Mouse (Mus musculus) ovary, postnatal 10 days (tissue): ENCODE data around the gene Gm28047.
"Not testable (repeated sequence)": the region's sequence is repeated elsewhere in the genome, so short reads cannot be mapped to it uniquely, and the experiment has no call there.

Experiments
- DNase-seq: peaks from one replicate; pipeline ENCODE4 v3.0.0; 2022; ENCODE audit warnings: low spot score

Gm28047 gene

DNA sequence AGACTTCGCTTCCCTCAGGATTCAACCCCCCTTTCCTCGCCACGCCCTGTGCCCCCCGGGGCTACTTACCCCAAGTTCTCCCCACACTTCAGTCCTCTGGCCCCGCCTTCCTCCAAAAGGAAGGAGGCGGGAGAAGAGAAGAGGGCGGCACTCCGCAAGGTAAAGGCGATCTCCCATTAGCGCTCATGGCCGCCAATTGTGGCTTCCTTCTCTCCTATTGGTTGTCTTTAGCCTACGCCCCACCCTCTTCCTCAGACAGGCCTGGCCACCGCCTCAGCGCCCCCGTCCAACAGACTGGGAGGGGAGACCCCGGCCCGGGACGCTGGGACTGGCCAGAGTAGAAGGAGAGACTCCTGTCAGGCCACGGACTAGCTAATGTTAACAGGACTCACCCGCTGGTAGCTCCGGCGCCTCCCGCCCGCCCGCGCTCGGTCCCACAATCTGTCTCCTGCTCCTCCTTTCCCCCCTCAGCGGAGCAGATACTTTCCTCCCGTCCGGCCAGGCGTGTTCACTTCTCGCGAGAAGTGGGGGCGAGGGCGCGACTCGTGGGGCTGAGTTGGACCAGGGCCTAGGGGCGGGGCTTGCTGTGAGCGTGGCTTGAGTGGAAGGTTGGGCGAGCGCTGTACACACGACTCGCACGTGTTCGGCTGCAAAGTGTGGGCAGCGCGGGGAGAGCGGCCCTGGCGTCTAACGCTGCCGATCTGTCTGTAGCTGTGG, at the start of gene Gm28047, which contains the start of gene Atf7:
TSS of gene Gm28047 (minus strand) at position 98 of the 717 bp plus-strand sequence.
TSS of gene Atf7 (minus strand) at position 495 of the 717 bp plus-strand sequence.
- peak; percentile 99 for DNase-seq

DNA sequence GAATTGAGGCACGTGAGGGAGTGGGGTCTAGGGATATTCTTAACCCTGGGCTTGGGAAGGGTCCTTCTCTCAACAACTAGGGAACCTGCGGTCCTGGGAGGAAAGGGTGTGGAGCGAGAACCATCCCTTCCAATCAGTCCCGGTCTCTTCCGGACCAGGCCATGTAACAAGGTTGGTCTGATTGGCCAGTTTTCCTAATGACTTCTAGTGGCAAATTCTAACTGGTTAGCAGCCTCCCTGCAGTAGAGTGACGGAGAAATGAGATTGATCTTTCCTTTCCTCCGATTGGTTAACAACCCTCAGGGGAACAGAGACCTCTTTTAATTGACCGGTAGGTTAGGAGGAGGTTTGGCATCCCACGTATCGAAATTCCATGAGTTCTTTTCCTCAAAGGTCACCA, 48.7 kb upstream of the Gm28047 start:
- DNase-seq, result no peak

DNA sequence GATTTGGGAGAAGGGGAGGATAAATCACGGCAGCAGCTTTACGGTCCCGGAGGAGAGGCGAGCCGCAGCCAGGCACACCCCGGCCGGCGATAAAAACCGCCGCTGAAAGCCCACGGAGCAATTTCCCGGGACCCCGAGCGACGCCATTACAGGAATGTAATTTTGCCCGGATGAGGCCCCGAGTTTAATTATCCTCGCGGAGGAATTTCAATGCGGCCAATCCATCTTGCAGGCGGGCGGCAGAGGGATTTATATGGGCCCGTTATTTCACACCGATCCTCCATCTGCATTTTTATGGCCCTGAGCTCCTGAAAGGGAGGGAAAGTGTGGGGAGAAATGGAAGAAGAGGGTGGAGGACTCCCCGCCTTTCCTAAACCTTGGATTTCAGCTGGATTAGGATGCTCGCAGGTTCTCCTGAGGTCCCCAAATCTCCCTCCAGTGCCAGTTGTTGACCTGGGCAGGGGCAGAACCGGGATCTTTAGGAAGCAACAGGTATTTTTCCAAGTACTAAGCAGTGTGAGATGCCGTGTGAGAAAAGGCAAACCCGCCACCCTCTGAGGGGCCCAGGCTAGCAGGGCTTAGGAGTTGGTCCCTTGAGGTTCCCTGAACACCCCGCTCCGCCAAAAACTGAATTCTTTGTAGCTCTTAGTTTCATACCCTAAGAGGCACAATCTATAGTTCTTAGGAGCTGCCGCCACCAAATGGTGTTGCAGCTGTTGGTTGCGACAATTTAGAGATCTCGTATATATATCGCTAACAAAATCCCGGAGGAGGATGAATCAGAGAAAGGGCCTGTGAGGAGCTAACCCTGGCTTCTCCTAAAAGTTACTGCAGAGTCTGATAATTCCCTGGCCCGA, 47.6 kb upstream of the Gm28047 start, which contains the start of gene Atp5g2:
TSS of gene Atp5g2 (minus strand) at position 138 of the 857 bp plus-strand sequence.
- no peak for DNase-seq

DNA sequence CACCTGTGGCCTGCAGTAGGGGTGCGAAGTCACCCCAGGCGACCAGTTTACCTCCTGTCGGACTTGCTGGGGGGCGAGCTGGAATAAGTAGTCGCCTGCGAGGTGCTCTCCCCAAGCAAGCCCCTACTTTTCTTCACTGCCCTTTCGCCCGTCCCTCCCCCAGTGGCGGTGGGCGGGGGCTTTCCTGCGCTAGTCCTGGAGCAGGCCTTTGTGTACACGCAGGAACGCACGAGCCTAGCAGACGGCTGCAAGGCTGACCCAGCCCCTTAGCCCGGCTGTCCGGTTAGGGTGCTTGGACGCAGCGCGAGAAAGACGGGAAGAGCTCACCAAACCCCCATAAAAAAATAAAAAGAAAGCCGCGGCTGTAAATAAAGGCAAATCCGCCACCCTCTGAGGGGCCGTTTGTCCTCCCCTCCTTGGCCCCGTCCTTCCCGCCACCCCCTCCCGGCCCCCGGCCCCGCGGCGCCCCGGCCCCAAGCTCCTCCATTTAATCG, 46.9 kb upstream of the Gm28047 start:
- peak; percentile 77 for DNase-seq

DNA sequence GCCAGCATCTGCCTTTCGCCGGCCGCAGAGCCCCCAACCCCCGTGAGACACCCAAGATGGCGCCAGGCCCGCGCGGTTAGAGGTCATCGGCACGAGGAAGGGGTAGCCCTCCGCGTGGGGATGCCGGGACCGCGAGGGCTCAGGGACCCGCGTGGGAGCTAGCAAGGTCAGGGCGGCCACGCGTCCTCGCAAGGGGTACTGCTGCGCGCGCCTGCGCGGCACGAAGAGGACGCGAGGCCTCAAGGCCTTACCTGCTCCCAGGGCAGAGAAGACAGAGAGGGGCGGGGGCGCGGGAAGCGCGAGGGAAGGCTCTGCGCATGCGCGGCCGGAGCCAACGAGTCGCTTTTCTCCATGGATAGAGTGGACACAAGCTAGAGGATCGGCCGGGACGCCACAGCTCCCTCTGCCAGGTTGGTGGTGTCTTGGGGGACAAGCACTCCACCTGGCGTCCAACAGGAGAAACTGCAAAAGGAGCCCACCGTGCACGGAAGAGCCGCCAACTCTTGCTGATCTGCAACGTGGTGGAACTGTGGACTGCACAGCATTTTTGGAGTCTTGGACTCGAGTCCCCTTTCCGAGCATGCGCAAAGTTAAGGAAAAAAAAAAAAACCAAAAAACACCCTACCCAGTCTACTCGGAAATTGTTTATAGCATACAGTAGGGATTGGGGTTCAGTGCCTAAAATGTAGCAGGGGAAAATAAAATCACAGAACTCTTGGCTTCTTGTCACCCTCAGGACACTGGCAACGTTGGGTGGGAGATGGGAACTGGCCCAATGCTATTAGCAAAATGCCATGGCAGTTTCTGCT, 46.1 kb upstream of the Gm28047 start:
- DNase-seq, result peak; percentile 96

DNA sequence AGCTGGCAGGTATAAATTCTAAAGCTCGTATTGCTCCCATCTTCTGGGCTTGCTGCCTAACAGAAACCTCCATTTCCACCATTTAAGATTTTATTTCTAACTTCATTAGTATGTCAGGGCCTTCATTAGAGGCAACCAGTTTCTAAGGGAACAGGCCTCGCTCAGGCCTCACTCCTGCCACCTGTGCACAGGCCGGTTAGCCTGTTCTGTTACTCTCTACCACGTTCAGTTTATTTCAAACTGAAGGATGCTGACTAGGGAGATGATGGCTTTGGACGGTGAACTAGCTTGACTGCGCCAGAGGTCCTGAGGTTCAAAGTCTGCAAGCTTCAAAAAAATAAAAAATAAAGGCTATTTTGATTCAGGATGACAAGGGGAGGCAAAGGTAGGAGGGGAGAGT, 45.4 kb upstream of the Gm28047 start:
- no peak for DNase-seq

DNA sequence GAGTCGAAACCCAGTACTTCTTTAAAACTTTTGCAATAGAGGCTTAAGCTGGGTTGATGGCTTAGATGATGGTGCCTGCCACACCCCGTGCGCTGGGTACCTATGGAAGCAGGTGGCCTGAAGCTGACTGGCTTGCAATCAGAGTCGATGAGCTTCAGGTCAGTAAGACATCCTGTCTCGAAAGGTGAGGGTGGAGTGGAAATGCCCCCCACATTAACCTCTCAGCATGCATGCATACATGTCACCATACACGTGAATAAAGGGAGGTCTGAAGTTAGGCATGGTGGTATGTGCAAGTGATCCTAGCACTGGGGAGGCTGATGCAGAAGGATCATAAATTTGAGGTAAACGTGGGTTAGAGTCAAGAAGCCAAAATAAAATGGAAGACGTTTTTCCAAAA, 44.7 kb upstream of the Gm28047 start:
- no peak for DNase-seq

DNA sequence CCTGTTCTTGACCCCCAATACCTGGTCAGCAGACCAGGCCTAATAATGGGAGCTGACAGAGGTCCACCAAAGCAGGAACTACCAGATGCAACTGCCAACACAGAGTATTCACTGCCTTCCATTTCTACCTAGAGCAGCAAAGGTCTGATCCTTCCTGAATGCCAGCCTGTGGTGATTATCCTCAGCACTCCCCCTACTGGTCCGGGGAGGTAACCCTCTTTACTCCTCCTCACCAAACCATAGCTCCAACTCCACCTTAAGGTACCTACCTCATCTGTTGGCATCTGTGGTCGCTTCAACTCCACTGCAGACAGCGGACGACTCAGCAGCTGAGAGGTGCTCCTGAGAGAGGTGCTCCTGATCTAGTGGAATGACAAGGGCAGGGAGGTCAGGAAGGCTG, 40.6 kb upstream of the Gm28047 start:
- no peak for DNase-seq

DNA sequence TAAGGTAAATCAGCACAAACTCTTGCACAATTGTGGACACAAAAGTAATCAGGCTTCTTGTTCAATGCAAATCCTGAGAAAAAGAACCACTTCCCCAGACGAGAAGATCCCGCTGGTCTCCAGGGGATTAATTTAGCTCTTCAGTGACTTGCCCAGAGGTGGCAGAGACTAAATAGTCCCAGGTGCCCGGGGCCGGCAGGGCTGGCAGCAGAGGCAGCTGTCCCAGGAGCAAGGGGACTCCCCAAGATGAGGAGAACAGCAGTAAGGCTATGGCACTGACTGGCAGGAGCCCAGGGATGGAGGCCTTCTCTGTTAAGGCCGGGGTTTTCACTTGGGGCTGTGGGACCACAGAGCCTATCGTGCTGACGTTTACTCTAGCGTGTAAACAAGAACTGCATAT, 39.0 kb upstream of the Gm28047 start:
- no peak for DNase-seq

DNA sequence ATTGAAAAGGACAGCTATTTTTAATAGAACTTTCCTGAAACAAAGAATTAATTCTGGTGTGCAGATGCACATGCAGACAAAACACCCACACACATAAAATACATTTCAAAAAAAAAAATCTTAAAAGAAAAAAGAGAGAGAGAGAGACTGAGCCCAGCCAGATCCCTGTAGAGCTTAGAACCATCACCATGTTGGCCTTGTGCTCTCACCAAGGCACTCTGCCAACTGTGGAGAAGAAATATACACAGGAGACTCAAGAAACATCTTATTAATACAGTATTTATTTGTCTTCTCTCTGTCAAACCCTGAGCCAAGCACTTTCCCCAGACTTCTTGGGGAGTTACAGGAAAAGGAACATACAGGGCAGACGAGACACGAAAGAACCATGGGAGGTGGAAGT, 37.7 kb upstream of the Gm28047 start:
- not testable (repeated sequence) for DNase-seq

DNA sequence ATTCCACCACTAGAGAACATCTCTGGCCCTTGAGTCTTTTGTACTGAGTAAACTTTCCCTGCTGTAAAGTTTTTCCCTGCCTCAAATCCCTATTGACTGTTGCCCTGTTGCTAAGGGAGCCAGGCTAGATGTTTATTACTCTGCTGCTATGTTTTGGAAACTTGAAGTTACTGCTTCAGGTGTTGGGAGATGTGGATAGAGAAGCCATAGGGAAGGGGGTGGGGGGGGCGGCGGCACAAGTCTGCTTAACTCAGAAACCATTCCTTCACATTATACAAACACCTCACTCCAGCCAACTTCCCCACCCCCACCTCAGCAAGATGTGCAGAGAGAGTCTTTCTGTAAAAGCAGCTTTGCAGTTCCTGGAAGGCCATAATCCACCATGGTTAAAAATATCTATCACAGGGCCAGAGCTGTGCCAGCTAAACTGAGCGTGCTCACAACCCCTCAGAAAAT, 33.1 kb upstream of the Gm28047 start:
- no peak for DNase-seq

DNA sequence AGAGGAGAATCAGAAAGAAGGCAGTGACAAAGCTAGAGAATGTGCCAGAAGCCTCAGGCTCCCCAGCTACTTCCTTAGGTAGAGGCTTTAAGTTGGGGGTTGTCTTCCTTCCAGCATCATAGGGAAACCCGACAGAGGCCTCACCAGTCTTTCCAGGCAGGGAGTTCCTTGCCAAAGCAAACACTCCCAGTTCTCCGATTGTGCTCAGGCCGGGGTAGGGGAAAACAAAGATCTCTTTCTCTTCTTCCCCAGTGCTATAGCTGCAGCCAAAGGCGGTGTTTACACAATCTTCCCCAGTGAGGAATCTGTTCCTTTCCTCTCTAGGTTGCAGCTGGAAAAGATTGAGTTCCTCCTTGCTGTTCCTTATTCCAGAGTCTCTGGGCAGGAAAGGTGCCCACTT, 31.8 kb upstream of the Gm28047 start:
- DNase-seq, result no peak

DNA sequence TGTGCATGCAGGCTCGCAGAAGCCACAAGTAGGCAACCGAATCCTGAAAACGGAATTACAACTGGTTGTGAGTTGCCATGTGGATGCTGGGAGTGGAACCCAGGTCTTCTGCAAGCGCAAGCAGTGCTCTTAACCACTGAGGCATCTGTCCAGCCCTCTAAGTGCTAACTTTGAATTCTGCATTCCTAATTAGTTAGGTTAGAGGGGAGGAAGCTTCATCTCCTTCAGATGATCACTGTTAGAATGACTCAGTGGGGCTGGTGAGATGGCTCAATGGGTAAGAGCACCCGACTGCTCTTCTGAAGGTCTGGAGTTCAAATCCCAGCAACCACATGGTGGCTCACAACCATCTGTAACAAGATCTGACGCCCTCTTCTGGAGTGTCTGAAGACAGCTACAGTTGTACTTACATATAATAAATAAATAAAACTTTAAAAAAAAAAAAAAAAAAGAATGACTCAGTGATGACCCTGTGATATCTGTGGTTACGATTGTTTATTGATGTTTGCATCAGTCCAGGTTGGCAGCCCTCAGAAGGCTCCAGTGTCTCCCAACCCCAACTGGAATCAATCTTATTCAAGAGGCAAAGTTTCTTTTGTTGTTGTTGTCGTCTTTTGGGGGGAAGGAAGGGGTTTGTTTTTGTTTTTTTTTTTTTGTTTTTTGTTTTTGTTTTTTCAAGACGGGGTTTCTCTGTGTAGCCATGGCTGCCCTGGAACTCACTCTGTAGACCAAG, 27.2 kb upstream of the Gm28047 start:
- not testable (repeated sequence) for DNase-seq

DNA sequence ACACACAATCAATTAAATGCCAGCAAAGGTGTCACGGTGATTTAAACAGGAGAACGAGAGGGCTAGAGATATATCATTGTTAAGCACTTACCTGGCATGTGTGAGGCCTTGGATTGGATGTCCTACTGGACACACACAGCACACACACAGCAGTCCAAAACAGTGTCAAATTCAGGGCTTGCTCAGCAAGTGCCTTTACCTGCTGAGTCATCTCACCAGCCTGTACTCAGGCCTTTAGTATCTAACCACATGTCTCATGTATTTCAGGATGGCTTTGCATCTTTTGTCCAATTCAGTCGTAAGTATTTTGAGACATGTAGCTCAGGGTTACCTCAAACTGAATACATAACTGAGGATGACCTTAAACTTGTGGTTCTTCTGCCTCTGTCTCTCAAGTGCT, 26.2 kb upstream of the Gm28047 start:
- no peak for DNase-seq

DNA sequence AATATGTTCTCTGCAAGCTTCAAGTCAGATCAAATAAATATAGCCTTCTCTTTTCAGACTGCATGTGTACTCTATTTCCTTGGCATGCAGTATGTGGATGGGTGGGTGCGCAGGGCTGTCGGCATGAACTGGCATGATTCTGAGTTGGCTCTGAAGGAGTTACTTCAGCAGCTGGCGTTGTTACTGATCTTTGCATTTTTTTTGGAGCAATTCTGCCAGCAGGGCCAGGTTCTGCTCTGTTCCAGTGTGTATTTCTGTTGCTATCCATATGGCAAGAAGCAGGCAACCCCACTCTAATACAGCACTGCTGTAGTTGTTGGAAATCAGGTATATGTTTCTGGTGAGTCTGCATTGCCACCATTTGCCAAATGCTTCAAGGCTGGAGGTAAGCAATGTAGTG, 10.9 kb upstream of the Gm28047 start:
- DNase-seq, result no peak

DNA sequence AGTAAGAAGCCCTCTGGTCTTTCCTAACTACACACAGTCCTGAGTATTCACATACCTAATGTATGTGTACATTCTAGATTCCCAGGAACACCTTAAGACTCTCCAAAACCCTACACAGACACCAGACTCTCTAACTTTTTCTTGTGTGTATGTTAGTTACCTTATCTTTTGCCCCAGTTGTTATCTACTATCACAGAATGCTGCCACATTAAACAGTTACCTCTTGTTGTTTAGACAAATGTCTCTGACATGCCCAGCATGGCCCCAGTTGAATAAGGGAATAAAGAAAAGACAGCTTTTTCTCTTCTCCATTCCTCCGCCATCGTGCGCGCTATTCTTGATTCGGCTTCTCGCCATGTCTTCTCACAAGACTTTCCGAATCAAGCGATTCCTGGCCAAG, 9.8 kb upstream of the Gm28047 start:
- no peak for DNase-seq

DNA sequence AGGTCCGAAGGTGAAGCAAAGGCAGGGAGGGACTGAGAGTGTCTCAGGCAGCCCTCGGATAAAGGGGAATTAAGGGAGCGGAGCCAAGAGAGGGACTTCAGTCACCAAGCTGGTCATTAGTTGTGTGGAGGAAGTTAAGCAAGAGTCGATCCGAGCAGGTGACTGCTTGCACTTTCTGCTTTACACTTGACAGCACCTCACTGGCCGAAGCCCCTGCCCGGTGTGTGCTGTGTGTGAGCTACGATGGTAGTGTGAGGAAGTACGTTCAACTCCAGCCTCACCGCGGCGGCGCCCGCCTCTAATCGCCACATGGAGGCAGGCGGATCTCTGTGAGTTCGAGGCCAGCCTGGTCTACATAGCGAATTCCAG, 804 bp upstream of the Gm28047 start:
- DNase-seq, result no peak

DNA sequence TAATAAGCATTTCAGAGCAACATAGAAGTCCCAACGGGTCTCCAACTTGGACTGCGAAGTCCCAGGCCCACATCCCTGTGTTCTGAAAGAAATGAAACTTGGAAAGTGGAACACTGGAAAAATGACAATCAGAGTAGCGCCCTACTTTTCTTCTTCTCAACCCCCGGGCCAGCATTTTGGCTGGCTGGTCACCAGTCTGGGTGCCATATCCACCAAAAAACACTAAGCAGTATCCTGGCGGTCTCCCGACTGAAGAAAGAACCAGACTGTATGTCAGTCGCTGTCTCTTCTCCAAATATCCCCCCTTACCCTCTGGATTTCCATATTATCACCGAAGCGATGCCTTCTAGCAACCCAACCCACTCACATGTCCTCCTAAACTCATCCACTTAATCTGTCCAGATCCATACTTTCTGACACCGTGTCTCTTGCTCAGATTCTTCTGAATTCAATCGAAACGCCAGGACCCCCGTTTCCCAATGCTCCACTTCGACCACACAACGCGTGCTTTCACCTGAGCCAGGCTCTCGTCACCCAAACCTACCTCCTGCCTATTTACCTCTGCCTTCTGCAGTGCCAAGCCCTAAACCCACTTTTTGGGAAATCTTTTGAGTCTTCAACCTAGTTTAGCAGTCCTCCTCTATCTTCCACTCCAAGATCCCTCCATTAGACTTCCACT, 437 bp downstream of the Gm28047 start:
- peak; percentile 2 for DNase-seq

DNA sequence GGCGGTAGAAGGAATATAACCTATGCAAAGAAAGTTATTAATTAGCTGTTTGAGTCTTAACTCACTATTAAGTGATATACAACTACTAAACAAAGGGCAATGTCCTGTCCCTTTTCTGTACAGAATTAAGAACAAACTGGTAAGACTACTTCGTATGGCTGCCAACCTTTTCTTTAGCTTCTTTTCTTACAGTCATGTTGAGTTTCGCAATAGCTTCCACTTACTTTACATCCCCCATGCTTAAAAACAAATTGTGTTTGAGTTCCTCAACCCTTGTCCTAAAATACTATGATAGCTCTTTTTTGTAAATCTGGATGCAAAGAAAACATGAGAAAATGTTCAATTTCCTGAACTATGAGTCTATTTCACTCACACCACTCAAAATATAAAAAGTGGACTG, 1.7 kb downstream of the Gm28047 start:
- no peak for DNase-seq

DNA sequence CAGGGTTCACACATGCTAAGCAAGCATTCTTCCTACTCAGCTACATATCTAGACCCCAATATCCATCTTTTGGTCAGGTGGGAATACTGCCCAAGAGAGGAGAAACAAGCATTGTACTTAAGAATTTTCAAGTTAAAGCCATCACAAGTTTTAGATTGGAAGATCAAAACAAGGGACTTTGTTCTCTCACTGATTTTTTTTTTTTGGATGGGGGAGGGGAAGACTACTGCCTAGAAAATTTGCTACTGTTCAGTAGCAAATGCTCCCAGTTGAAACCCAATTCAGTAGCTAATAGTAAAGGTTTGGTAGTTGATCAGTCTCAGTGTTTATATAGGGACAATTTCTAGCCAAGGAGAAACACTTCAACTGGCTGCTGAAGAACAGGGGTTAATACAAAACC, 2.3 kb downstream of the Gm28047 start:
- no peak for DNase-seq

DNA sequence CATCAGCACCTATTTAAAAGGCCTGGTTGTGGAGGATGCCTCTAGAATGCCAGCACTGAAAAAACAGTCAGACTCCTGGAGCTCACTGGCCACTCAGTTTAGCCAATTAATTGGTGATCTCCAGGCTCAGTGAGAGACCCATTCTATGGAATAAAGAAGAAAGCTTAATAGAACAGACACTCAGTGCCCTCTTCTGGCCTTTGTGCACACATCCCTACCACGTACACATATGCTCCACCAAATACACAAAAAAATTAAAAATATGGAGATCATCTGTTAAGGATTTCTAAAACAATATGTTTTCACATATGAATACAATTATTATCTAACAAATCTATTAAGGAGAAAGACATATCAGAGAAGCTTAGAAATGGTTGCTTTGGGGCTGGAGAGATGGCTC, 4.1 kb downstream of the Gm28047 start:
- no peak for DNase-seq
